Mouse (Mus musculus) stomach, postnatal 0 days (tissue): ENCODE measurements around the gene Fgfr2. TPM values are rescaled to one million over a fixed set of nuclear protein-coding genes. Genes with fewer than 3 reads are reported as not detected.

ENCODE experiments used
- ATAC-seq: fragments of 200-750 bp; cut with Nextera tagmentation; 2 replicates; pipeline ENCODE4 v1.8.0; 2017; ENCODE audit not compliant: low FRiP score, low TSS enrichment
- DNase-seq: peaks from one replicate; pipeline ENCODE4 v3.0.0-alpha.2; 2016; ENCODE audit warnings: low spot score
- H3K27ac ChIP-seq: fragments of 300-500 bp; sonication (generic); replicated peaks from 2 replicates; pipeline ENCODE4 v1.5.1; 2014; ENCODE audit warnings: mild to moderate bottlenecking, control low read depth
- H3K27me3 ChIP-seq: fragments of 300-500 bp; sonication (generic); 2 replicates; pipeline ENCODE4 v1.6.1; 2014; ENCODE audit warnings: low read length; ENCODE audit not compliant: control insufficient read depth, insufficient read depth
- H3K36me3 ChIP-seq: fragments of 300-500 bp; sonication (generic); 2 replicates; pipeline ENCODE4 v1.6.1; 2014; ENCODE audit warnings: low read length, mixed read lengths; ENCODE audit not compliant: control insufficient read depth, insufficient read depth
- H3K4me1 ChIP-seq: fragments of 300-500 bp; sonication (generic); replicated peaks from 2 replicates; pipeline ENCODE4 v1.6.1; 2014; ENCODE audit warnings: antibody characterized with exemption; ENCODE audit not compliant: control insufficient read depth, insufficient read depth
- H3K4me2 ChIP-seq: fragments of 300-500 bp; sonication (generic); replicated peaks from 2 replicates; pipeline ENCODE4 v1.6.1; 2014; ENCODE audit warnings: low read depth, mild to moderate bottlenecking, control low read depth, moderate library complexity
- H3K4me3 ChIP-seq: fragments of 300-500 bp; sonication (generic); 2 replicates; pipeline ENCODE4 v1.5.1; 2014; ENCODE audit warnings: low read depth, low read length, control low read depth
- H3K9ac ChIP-seq: fragments of 300-500 bp; sonication (generic); 2 replicates; pipeline ENCODE4 v1.6.1; 2014; ENCODE audit warnings: mild to moderate bottlenecking, low read length, control low read depth, mixed read lengths
- H3K9me3 ChIP-seq: fragments of 300-500 bp; sonication (generic); 2 replicates; pipeline ENCODE4 v1.6.1; 2016; ENCODE audit warnings: low read length; ENCODE audit not compliant: control insufficient read depth
- CTCF ChIP-seq: IDR thresholded peaks from 2 replicates; pipeline ENCODE4 v1.5.1; 2016; ENCODE audit warnings: antibody characterized with exemption, low read depth, mild to moderate bottlenecking, moderate library complexity
- EP300 ChIP-seq: optimal IDR thresholded peaks from 2 replicates; pipeline ENCODE3; 2016; ENCODE audit warnings: antibody characterized with exemption
- WGBS: fragments of 180-500 bp; shearing (Covaris S2); extraction: QIAGEN DNeasy Blood & Tissue Kit; methylation state at CpG from one replicate; pipeline ENCODE4 v1.1.7; 2014; 5-methylcytosine and 5-hydroxymethylcytosine counted together
- polyA plus RNA-seq: library from polyadenylated mRNA; unstranded; fragments of >200 nt; fragmentation: Nextera tagmentation; extraction: Ambion mirVana; gene quantifications from 2 replicates; pipeline ENCODE4 v1.2.1, GENCODE M21; 2015

The Fgfr2 gene
- polyA plus RNA-seq, 1 experiment from 2014 or later, result 60.8 TPM

- 69% methylated on average over 24 of the region's 24 CpGs for WGBS
- Histone ChIP-seq H3K9me3 (no peaks in the 10 kb centered on the region), H3K27ac (no peak overlapping the region), H3K9ac (no peak overlapping the region), H3K36me3 (no peaks in the 10 kb centered on the region), H3K27me3 (no peaks in the 10 kb centered on the region), H3K4me2 (no peak overlapping the region), H3K4me3 (no peak overlapping the region), H3K4me1 (no peaks in the 10 kb centered on the region)
- DNase-seq, result no peak
- ATAC-seq, result no peak
- TF ChIP-seq EP300, result no peak
- TF ChIP-seq CTCF, result no peak
Observed at GRCm38 (mm10) chr7:131778271-131778985, 1344.7 kb downstream of the Fgfr2 start.

GRCm38 (mm10) chr7:131777461-131778270, 1345.5 kb downstream of the Fgfr2 start:
- Histone ChIP-seq H3K4me3 (no peak overlapping the region), H3K27ac (no peak overlapping the region), H3K4me2 (no peak overlapping the region), H3K4me1 (no peaks in the 10 kb centered on the region), H3K9ac (no peak overlapping the region), H3K9me3 (no peaks in the 10 kb centered on the region), H3K27me3 (no peaks in the 10 kb centered on the region), H3K36me3 (no peaks in the 10 kb centered on the region)
- WGBS, result 34% methylated on average over 10 of the region's 10 CpGs
- DNase-seq (no peak), ATAC-seq (no peak)
- TF ChIP-seq CTCF (no peak), EP300 (no peak)

- H3K4me2 ChIP-seq, result no peak overlapping the region
- no peaks in the 10 kb centered on the region for H3K4me1 ChIP-seq
- H3K27ac ChIP-seq, result no peak overlapping the region
- no peaks in the 10 kb centered on the region for H3K9me3 ChIP-seq
- ATAC-seq (no peak), DNase-seq (peak; percentile 22)
- 25% methylated on average over 16 of the region's 16 CpGs for WGBS
- no peak for TF ChIP-seq CTCF
- H3K36me3 ChIP-seq, result no peaks in the 10 kb centered on the region
- H3K4me3 ChIP-seq, result no peak overlapping the region
- no peaks in the 10 kb centered on the region for H3K27me3 ChIP-seq
- no peak overlapping the region for H3K9ac ChIP-seq
Observed at GRCm38 (mm10) chr7:131776191-131776752, 1346.9 kb downstream of the Fgfr2 start.

- Histone ChIP-seq H3K4me3 (no peak overlapping the region), H3K4me1 (no peaks in the 10 kb centered on the region), H3K27me3 (no peaks in the 10 kb centered on the region), H3K9ac (no peak overlapping the region), H3K9me3 (no peaks in the 10 kb centered on the region), H3K27ac (no peak overlapping the region), H3K4me2 (no peak overlapping the region), H3K36me3 (no peaks in the 10 kb centered on the region)
- no peak for DNase-seq
- TF ChIP-seq CTCF, result peak; percentile 47
- TF ChIP-seq EP300, result no peak
- 90% methylated on average over 3 of the region's 3 CpGs for WGBS
- no peak for ATAC-seq
Observed at GRCm38 (mm10) chr7:131757922-131758321, 1365.2 kb downstream of the Fgfr2 start.

- no peak overlapping the region for H3K27ac ChIP-seq
- no peaks in the 10 kb centered on the region for H3K36me3 ChIP-seq
- no peaks in the 10 kb centered on the region for H3K27me3 ChIP-seq
- WGBS, result 67% methylated on average over 16 of the region's 16 CpGs
- no peak for ATAC-seq
- H3K4me2 ChIP-seq, result no peak overlapping the region
- H3K9ac ChIP-seq, result no peak overlapping the region
- TF ChIP-seq CTCF (no peak), EP300 (no peak)
- DNase-seq, result no peak
- H3K4me3 ChIP-seq, result no peak overlapping the region
- H3K9me3 ChIP-seq, result no peaks in the 10 kb centered on the region
- no peaks in the 10 kb centered on the region for H3K4me1 ChIP-seq
Observed at GRCm38 (mm10) chr7:131747152-131748010, 1375.8 kb downstream of the Fgfr2 start.
